Mouse (Mus musculus) stomach, embryonic 14.5 days (tissue): Measurements from ENCODE around the gene Vps36. TPM values are rescaled to one million over a fixed set of nuclear protein-coding genes. Genes with fewer than 3 reads are reported as not detected.

ENCODE experiments used
- ATAC-seq: fragments of 200-750 bp; cut with Nextera tagmentation; 2 replicates; pipeline ENCODE4 v1.8.0; 2017; ENCODE audit warnings: low read depth, moderate TSS enrichment; ENCODE audit not compliant: insufficient number of reproducible peaks, insufficient read depth, low FRiP score
- H3K27ac ChIP-seq: fragments of 300-500 bp; sonication (generic); 2 replicates; pipeline ENCODE4 v1.5.1; 2014; ENCODE audit warnings: mild to moderate bottlenecking, low read length, moderate library complexity, mixed read lengths
- H3K27me3 ChIP-seq: fragments of 300-500 bp; sonication (generic); 2 replicates; pipeline ENCODE4 v1.6.1; 2014; ENCODE audit warnings: low read length, control low read depth, mixed read lengths; ENCODE audit not compliant: control insufficient read depth, insufficient read depth
- H3K36me3 ChIP-seq: fragments of 300-500 bp; sonication (generic); 2 replicates; pipeline ENCODE4 v1.6.1; 2014; ENCODE audit warnings: mild to moderate bottlenecking, control low read depth, low read length, moderate library complexity, mixed read lengths; ENCODE audit not compliant: control insufficient read depth, insufficient read depth
- H3K4me1 ChIP-seq: fragments of 300-500 bp; sonication (generic); 2 replicates; pipeline ENCODE4 v1.6.1; 2014; ENCODE audit warnings: low read length, control low read depth, mixed read lengths; ENCODE audit not compliant: control insufficient read depth, insufficient read depth
- H3K4me2 ChIP-seq: fragments of 300-500 bp; sonication (generic); replicated peaks from 2 replicates; pipeline ENCODE4 v1.6.1; 2014; ENCODE audit warnings: low read depth, low read length, control low read depth
- H3K4me3 ChIP-seq: fragments of 300-500 bp; sonication (generic); 2 replicates; pipeline ENCODE4 v1.5.1; 2014; ENCODE audit warnings: low read depth, low read length, control low read depth
- H3K9ac ChIP-seq: fragments of 300-500 bp; sonication (generic); replicated peaks from 2 replicates; pipeline ENCODE4 v1.6.1; 2014; ENCODE audit warnings: low read depth, mild to moderate bottlenecking, control low read depth, low read length, moderate library complexity, mixed read lengths
- H3K9me3 ChIP-seq: fragments of 300-500 bp; sonication (generic); 2 replicates; pipeline ENCODE4 v1.6.1; 2016; ENCODE audit warnings: low read depth, low read length, control low read depth; ENCODE audit not compliant: control insufficient read depth
- WGBS: fragments of 180-500 bp; shearing (Covaris S2); extraction: QIAGEN DNeasy Blood & Tissue Kit; methylation state at CpG from one replicate; pipeline ENCODE4 v1.1.7; 2014; 5-methylcytosine and 5-hydroxymethylcytosine counted together
- polyA plus RNA-seq: library from polyadenylated mRNA; unstranded; fragments of >200 nt; fragmentation: Nextera tagmentation; extraction: Ambion mirVana; gene quantifications from 2 replicates; pipeline ENCODE4 v1.2.1, GENCODE M21; 2014

Vps36 gene
- polyA plus RNA-seq, 1 experiment from 2014 or later, result 60.0 TPM

GRCm38 (mm10) chr8:22264292-22264691 is 71.7 kb downstream of the Vps36 start:
- H3K36me3 ChIP-seq, result no peaks in the 10 kb centered on the region

DNA sequence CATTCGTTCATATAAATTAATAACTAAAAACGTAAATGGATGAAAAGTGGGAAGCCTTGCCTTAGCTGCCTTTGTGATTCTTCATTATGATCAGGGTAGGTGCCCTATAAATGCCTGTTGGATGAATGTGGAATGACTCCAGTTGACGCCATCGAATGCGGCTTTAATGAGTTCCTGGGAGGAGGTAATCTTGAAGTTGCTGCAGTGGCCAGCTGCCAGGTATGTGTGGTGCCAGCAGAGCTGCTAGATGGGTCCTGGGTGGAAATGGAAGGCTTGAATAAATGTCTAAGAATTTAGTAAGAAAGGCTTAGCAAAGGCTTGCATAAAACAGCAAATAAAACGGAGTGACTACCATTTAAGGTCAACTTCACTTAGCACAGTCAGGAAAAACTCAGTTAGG is 72.2 kb downstream of the Vps36 start:
- Histone ChIP-seq H3K27ac (no peak overlapping the region), H3K27me3 (no peaks in the 10 kb centered on the region), H3K9me3 (no peaks in the 10 kb centered on the region), H3K9ac (no peak overlapping the region), H3K4me3 (no peak overlapping the region), H3K36me3 (no peaks in the 10 kb centered on the region), H3K4me1 (no peaks in the 10 kb centered on the region), H3K4me2 (no peak overlapping the region)
- ATAC-seq, result no peak
- 87% methylated on average over 6 of the region's 6 CpGs for WGBS

More at GRCm38 (mm10) chr8:22264292-22264691, 71.7 kb downstream of the Vps36 start:
- ATAC-seq, result no peak
- no peaks in the 10 kb centered on the region for H3K4me1 ChIP-seq
- H3K27ac ChIP-seq, result no peak overlapping the region
- 87% methylated on average over 6 of the region's 6 CpGs for WGBS
- no peak overlapping the region for H3K4me2 ChIP-seq
- H3K9me3 ChIP-seq, result no peaks in the 10 kb centered on the region
- H3K27me3 ChIP-seq, result no peaks in the 10 kb centered on the region
- H3K9ac ChIP-seq, result no peak overlapping the region
- H3K4me3 ChIP-seq, result no peak overlapping the region

DNA sequence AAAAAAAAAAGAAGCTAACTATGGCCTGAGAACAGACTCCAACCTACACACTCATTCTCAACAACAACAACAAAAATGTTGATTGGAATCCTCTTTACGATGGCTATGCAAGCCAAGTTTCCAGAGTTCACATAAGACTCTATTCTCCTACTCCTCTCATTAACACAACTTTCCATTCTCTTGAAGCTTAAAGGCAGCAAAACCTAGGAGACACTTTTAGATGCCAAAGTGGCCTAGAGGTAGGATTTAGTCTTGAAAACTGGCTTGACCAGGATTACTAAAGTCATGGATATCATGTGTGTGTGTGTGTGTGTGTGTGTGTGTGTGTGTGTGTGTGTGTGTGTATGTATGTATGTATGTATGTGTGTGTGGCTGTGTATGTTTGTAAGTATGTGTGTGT is 72.6 kb downstream of the Vps36 start:
- Histone ChIP-seq H3K36me3 (no peaks in the 10 kb centered on the region), H3K4me1 (no peaks in the 10 kb centered on the region), H3K9ac (no peak overlapping the region), H3K4me3 (no peak overlapping the region), H3K9me3 (no peaks in the 10 kb centered on the region), H3K4me2 (no peak overlapping the region), H3K27me3 (no peaks in the 10 kb centered on the region), H3K27ac (no peak overlapping the region)
- ATAC-seq, result no peak
- WGBS, result 89% methylated on average over 1 of the region's 1 CpGs

DNA sequence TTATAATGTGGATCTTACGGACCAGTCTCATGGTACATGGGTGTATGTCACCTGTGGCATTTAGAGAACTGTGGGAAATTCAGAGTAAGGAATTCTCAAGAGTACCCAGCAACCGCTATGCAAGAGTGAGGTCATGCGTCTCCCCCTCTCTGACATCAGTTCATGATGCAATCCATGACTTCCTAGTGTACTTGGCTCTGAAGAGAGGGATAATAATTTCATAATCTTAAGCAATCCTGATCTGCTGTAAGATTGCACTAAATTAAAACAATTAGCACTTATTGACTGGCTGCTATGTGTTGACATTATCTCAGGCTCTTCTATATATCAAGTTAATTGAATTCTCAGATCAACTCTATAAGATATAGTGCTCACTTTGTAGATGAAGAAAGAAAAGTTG is 74.2 kb downstream of the Vps36 start:
- no peaks in the 10 kb centered on the region for H3K27me3 ChIP-seq
- H3K9ac ChIP-seq, result no peak overlapping the region
- no peaks in the 10 kb centered on the region for H3K36me3 ChIP-seq
- WGBS, result 91% methylated on average over 3 of the region's 3 CpGs
- H3K4me2 ChIP-seq, result no peak overlapping the region
- H3K4me1 ChIP-seq, result no peaks in the 10 kb centered on the region
- ATAC-seq, result no peak
- no peak overlapping the region for H3K27ac ChIP-seq
- H3K9me3 ChIP-seq, result no peaks in the 10 kb centered on the region
- H3K4me3 ChIP-seq, result no peak overlapping the region

Other genes starting within 250 kb of the Vps36 start
- not detected in 2 replicates for gene Defb13, start 246.0 kb upstream of the Vps36 start, polyA plus RNA-seq
- not detected in 2 replicates for gene Fam90a1a, start 234.1 kb upstream of the Vps36 start, polyA plus RNA-seq
- not detected in 2 replicates for gene Ccdc70, start 223.0 kb upstream of the Vps36 start, polyA plus RNA-seq
- gene Atp7b, start 132.5 kb upstream of the Vps36 start, polyA plus RNA-seq, result 8.1 and 10.0 TPM in 2 replicates
- gene Alg11, start 132.1 kb upstream of the Vps36 start, polyA plus RNA-seq, result 37.0 and 40.3 TPM in 2 replicates
- 0.32 TPM in 2 replicates for gene Nek5, start 67.8 kb upstream of the Vps36 start, polyA plus RNA-seq
- 7.0 and 10.7 TPM in 2 replicates for gene Nek3, start 26.4 kb upstream of the Vps36 start, polyA plus RNA-seq
- gene Ckap2, start 7.0 kb upstream of the Vps36 start, polyA plus RNA-seq, result 61.5 and 62.0 TPM in 2 replicates
- 9.4 and 10.8 TPM in 2 replicates for gene Thsd1, start 34.5 kb downstream of the Vps36 start, polyA plus RNA-seq
- 0.15 TPM in 1 of 2 replicates, not detected in the other for gene Tpte, start 90.6 kb downstream of the Vps36 start, polyA plus RNA-seq
- 19.0 and 20.0 TPM in 2 replicates for gene Slc25a15, start 205.8 kb downstream of the Vps36 start, polyA plus RNA-seq
- 45.9 and 46.2 TPM in 2 replicates for gene Mrps31, start 218.6 kb downstream of the Vps36 start, polyA plus RNA-seq